Mouse (Mus musculus) ovary, postnatal 36 days (tissue): ENCODE data around the gene Pfn4.
"Not testable (repeated sequence)": the region's sequence is repeated elsewhere in the genome, so short reads cannot be mapped to it uniquely, and the experiment has no call there.

Experiments used
- DNase-seq: peaks from one replicate; pipeline ENCODE4 v3.0.0; 2022; ENCODE audit warnings: low spot score, mixed read lengths

The Pfn4 gene

GRCm38 (mm10) chr12:4788128-4788527 lies 19.3 kb downstream of the Pfn4 start:
- not testable (repeated sequence) for DNase-seq

GRCm38 (mm10) chr12:4793718-4794117 lies 24.9 kb downstream of the Pfn4 start:
- DNase-seq = no peak

GRCm38 (mm10) chr12:4797471-4797870 lies 28.6 kb downstream of the Pfn4 start:
- DNase-seq = not testable (repeated sequence)

- no peak for DNase-seq
These were observed 42.2 kb downstream of the Pfn4 start for GRCm38 (mm10) chr12:4811036-4811435.

- DNase-seq = no peak
These were observed 42.9 kb downstream of the Pfn4 start for GRCm38 (mm10) chr12:4811705-4812104.

- DNase-seq = no peak
These were observed 44.8 kb downstream of the Pfn4 start for GRCm38 (mm10) chr12:4813636-4814035.

GRCm38 (mm10) chr12:4816680-4817360 lies 48.0 kb downstream of the Pfn4 start:
- DNase-seq = no peak

- DNase-seq = peak; percentile 98
These were observed 48.7 kb downstream of the Pfn4 start, which contains the start of gene Sf3b6 for GRCm38 (mm10) chr12:4817361-4818101. Gene Sf3b6, plus strand, starts transcription at chr12:4817544.

GRCm38 (mm10) chr12:4827256-4827655 lies 58.4 kb downstream of the Pfn4 start:
- no peak for DNase-seq
